Mouse (Mus musculus) testis, adult 10 weeks (tissue): ENCODE data around the gene Krtap4-8. TPM values are rescaled to one million over a fixed set of nuclear protein-coding genes. Genes with fewer than 3 reads are reported as not detected.

Source experiments
- polyA plus RNA-seq: library from polyadenylated mRNA; stranded (reverse); fragments of 350-450 nt; fragmentation: Illumina TruSeq; extraction: RNeasy Lipid Tissue Mini Kit (QIAGEN cat#74804); gene quantifications from one replicate; pipeline ENCODE4 v1.2.3, GENCODE M21; 2014; ENCODE audit warnings: low read depth, low replicate concordance

Gene Krtap4-8
- polyA plus RNA-seq = not detected

GRCm38 (mm10) chr11:99780604-99781003 lies at the start of gene Krtap4-8:
Gene Krtap4-8 (minus strand): TSS chr11:99780704.

DNA sequence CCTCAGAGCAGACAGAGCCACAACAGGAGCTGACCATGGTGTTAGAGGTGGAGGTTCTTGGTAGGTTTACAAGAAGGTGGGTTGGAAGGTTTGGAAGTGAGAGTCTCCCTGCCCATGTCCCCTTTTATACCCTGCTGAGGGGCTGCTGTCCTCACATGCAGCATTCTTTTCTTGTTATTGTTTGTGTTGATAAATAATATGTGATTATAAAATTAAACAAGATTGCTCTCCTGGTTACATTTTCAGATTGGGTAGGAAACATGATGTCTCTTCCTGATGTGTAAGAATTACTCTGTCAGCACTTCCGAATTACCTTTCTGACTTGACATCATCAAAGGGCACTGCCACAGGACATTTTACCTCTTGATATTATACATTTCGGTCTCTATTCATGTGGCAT lies 35.1 kb upstream of the Krtap4-8 start, which contains the start of gene Gm11564:
Gene Gm11564 (minus strand): TSS at position 101 of the 400 bp plus-strand sequence.

DNA sequence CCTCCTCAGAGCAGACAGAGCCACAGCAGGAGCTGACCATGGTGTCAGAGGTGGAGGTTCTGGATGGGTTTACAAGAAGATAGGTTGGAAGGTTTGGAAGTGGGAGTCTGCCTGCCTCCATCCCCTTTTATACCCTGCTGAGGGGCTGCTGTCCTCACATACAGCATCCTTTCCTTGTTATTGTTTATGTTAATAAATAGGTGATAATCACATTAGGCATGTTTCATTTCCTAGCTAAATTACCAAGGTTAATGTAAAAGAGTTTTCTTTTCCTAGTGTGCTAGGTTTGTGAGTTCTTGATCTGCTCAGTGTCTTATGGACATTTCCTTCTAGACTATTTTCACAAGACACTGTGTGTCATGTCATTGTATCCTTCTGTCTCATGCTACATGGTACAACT lies 29.3 kb upstream of the Krtap4-8 start, which contains the start of gene Krtap4-13:
Gene Krtap4-13 (minus strand): TSS at position 101 of the 400 bp plus-strand sequence.

DNA sequence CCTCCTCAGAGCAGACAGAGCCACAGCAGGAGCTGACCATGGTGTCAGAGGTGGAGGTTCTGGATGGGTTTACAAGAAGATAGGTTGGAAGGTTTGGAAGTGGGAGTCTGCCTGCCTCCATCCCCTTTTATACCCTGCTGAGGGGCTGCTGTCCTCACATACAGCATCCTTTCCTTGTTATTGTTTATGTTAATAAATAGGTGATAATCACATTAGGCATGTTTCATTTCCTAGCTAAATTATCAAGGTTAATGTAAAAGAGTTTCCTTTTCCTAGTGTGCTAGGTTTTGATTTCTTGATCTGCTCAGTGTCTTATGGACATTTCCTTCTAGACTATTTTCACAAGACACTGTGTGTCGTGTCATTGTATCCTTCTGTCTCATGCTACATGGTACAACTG lies 23.8 kb upstream of the Krtap4-8 start, which contains the start of gene Gm11554:
Gene Gm11554 (minus strand): TSS at position 101 of the 400 bp plus-strand sequence.

DNA sequence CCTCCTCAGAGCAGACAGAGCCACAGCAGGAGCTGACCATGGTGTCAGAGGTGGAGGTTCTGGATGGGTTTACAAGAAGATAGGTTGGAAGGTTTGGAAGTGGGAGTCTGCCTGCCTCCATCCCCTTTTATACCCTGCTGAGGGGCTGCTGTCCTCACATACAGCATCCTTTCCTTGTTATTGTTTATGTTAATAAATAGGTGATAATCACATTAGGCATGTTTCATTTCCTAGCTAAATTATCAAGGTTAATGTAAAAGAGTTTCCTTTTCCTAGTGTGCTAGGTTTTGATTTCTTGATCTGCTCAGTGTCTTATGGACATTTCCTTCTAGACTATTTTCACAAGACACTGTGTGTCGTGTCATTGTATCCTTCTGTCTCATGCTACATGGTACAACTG lies 18.3 kb upstream of the Krtap4-8 start, which contains the start of gene Gm11569:
Gene Gm11569 (minus strand): TSS at position 101 of the 400 bp plus-strand sequence.

DNA sequence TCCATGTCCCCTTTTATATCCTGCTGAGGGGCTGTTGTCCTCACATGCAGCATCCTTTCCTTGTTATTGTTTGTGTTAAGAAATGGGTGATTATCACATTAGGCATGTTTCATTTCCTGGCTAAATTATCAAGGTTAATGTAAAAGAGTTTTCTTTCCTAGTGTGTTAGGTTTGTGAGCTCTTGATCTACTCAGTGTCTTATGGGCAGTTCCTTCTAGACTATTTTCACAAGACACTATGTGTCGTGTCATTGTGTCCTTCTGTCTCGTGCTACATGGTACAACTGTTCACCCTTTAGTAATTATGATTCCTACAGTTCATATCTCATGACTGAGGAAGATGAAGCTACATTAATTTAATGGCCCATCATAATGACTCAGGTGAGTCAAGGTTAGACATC lies 12.9 kb upstream of the Krtap4-8 start, which contains the start of gene Gm11596:
Gene Gm11596 (minus strand): TSS at position 101 of the 400 bp plus-strand sequence.

GRCm38 (mm10) chr11:99784900-99785299 lies 4.4 kb upstream of the Krtap4-8 start, which contains the start of gene Krtap4-9:
Gene Krtap4-9 (plus strand): TSS chr11:99785200.

DNA sequence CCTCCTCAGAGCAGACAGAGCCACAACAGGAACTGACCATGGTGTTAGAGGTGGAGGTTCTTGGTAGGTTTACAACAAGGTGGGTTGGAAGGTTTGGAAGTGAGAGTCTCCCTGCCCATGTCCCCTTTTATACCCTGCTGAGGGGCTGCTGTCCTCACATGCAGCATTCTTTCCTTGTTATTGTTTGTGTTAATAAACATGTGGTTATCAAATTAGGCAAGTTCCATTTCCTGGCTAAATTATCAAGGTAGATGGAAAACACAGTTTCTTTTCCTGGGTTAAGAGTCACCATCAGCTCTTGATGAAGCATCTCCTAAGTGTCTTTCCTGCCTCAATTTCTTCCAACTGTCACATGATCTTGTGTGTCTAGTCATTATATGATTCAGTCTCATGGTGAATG lies 7.7 kb downstream of the Krtap4-8 start, which contains the start of gene Gm11595:
Gene Gm11595 (minus strand): TSS at position 101 of the 400 bp plus-strand sequence.

DNA sequence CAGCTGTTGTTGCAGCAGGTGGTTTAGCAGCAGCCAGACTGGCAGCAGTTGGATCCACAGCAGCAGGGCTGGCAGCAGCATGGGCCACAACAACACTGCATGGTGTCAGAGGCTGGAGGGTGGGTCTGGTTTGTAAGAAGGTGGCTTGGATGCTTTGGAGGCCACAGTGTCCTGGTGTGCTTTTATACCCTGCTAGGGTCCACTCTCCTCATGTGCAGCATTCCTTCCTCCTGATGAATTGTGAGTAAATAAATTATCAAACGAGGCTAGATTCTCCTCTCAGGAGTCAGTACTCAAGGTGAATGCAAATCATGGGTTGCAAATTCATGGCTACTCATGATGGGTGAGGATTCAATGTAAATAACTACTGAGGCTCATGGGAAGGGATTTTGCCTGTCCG lies 46.3 kb downstream of the Krtap4-8 start, which contains the start of gene Gm14180:
Gene Gm14180 (minus strand): TSS at position 101 of the 400 bp plus-strand sequence.

Other genes with a start within 250 kb of the Krtap4-8 start
- gene Krt40, start 237.5 kb downstream of the Krtap4-8 start, polyA plus RNA-seq = not detected
- not detected for gene Krtap3-3, start 229.8 kb downstream of the Krtap4-8 start, polyA plus RNA-seq
- gene Krtap3-2, start 223.9 kb downstream of the Krtap4-8 start, polyA plus RNA-seq = not detected
- gene Gm11939, start 221.2 kb downstream of the Krtap4-8 start, polyA plus RNA-seq = not detected
- gene Krtap3-1, start 214.1 kb downstream of the Krtap4-8 start, polyA plus RNA-seq = not detected
- gene Krtap1-5, start 199.7 kb downstream of the Krtap4-8 start, polyA plus RNA-seq = not detected
- gene Krtap1-4, start 197.1 kb downstream of the Krtap4-8 start, polyA plus RNA-seq = not detected
- not detected for gene Krtap1-3, start 189.4 kb downstream of the Krtap4-8 start, polyA plus RNA-seq
- not detected for gene Krtap9-3, start 182.6 kb downstream of the Krtap4-8 start, polyA plus RNA-seq
- not detected for gene Gm11938, start 177.4 kb downstream of the Krtap4-8 start, polyA plus RNA-seq
- gene Gm11937, start 170.5 kb downstream of the Krtap4-8 start, polyA plus RNA-seq = not detected
- gene Krtap2-4, start 165.9 kb downstream of the Krtap4-8 start, polyA plus RNA-seq = not detected
- gene Gm11562, start 160.3 kb downstream of the Krtap4-8 start, polyA plus RNA-seq = not detected
- not detected for gene Krtap4-1, start 152.5 kb downstream of the Krtap4-8 start, polyA plus RNA-seq
- gene Krtap4-2, start 145.6 kb downstream of the Krtap4-8 start, polyA plus RNA-seq = not detected
- not detected for gene Krtap4-7, start 136.6 kb downstream of the Krtap4-8 start, polyA plus RNA-seq
- not detected for gene Gm11555, start 130.5 kb downstream of the Krtap4-8 start, polyA plus RNA-seq
- not detected for gene Gm11563, start 121.7 kb downstream of the Krtap4-8 start, polyA plus RNA-seq
- not detected for gene Krtap4-6, start 114.7 kb downstream of the Krtap4-8 start, polyA plus RNA-seq
- gene Gm14190, start 90.0 kb downstream of the Krtap4-8 start, polyA plus RNA-seq = not detected
- not detected for gene Gm14180, start 46.4 kb downstream of the Krtap4-8 start, polyA plus RNA-seq
- gene Gm11595, start 7.8 kb downstream of the Krtap4-8 start, polyA plus RNA-seq = not detected
- not detected for gene Krtap4-9, start 4.5 kb upstream of the Krtap4-8 start, polyA plus RNA-seq
- gene Gm11596, start 12.8 kb upstream of the Krtap4-8 start, polyA plus RNA-seq = not detected
- not detected for gene Gm11569, start 18.2 kb upstream of the Krtap4-8 start, polyA plus RNA-seq
- gene Gm11554, start 23.7 kb upstream of the Krtap4-8 start, polyA plus RNA-seq = not detected
- gene Krtap4-13, start 29.2 kb upstream of the Krtap4-8 start, polyA plus RNA-seq = not detected
- gene Gm11564, start 35.0 kb upstream of the Krtap4-8 start, polyA plus RNA-seq = not detected
- gene 2300003K06Rik, start 57.4 kb upstream of the Krtap4-8 start, polyA plus RNA-seq = not detected
- gene Krtap4-16, start 70.9 kb upstream of the Krtap4-8 start, polyA plus RNA-seq = not detected
- not detected for gene Gm11568, start 77.2 kb upstream of the Krtap4-8 start, polyA plus RNA-seq
- gene Gm11559, start 83.8 kb upstream of the Krtap4-8 start, polyA plus RNA-seq = not detected
- not detected for gene Krtap9-1, start 92.7 kb upstream of the Krtap4-8 start, polyA plus RNA-seq
- gene Gm11567, start 98.5 kb upstream of the Krtap4-8 start, polyA plus RNA-seq = not detected
- gene Krtap31-1, start 127.2 kb upstream of the Krtap4-8 start, polyA plus RNA-seq = not detected
- 0.49 TPM for gene Gm11565, start 134.0 kb upstream of the Krtap4-8 start, polyA plus RNA-seq
- gene Krtap31-2, start 155.6 kb upstream of the Krtap4-8 start, polyA plus RNA-seq = not detected
- not detected for gene Krtap9-5, start 167.8 kb upstream of the Krtap4-8 start, polyA plus RNA-seq
- gene Krtap29-1, start 198.3 kb upstream of the Krtap4-8 start, polyA plus RNA-seq = not detected
- gene Krtap16-1, start 205.9 kb upstream of the Krtap4-8 start, polyA plus RNA-seq = not detected
- not detected for gene Krtap17-1, start 213.3 kb upstream of the Krtap4-8 start, polyA plus RNA-seq
- gene Krt33a, start 235.5 kb upstream of the Krtap4-8 start, polyA plus RNA-seq = not detected
- not detected for gene Krt33b, start 249.2 kb upstream of the Krtap4-8 start, polyA plus RNA-seq